Mouse (Mus musculus): ENCODE results near the gene Ndufa4l2. TPM values are rescaled to one million over a fixed set of nuclear protein-coding genes. Genes with fewer than 3 reads are reported as not detected.

Gene Ndufa4l2
- polyA plus RNA-seq, 1 experiment from 2014 or later: 17.1 TPM

DNA sequence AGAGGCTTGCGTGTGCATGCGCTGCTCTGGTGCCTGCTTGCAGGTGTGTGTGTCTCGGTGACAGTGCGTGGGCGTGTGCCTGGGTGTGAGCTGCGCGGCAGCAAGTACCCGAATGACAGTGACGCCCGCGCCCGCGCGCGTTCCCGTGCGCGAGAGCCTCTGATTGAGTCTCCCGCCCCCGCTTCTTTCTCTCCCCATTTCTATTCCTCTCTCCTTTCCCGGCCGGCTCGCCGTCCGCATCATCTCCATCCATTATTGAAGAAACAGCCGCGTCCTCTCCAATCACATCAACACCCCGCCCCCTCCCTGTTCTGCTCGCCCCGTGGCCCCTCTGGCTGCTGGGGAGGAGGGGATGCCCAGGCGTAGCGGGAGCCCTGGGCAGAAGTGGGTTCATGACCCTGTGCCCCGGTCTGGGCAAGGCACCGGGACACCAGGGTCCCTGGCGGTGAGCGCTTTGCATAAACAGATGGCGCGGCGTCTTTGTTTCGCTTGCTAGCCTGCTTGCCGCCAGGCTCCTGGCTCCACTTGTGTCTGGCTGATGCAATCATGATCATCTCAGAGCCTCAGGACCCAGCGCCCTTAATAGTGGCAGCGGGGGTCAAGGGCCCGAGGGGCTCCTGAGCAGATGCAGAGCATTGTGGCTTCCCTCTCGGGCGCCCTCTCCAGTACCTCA, 3.0 kb upstream of the Ndufa4l2 start:
- WGBS: under 1% methylated on average over 46 of the region's 46 CpGs
- Histone ChIP-seq H3K4me1 (peaks cover 69% of the 10 kb centered on the region), H3K4me2 (replicated peaks) (peak overlapping the region; percentile 95), H3K4me3 (peak overlapping the region; percentile 51), H3K36me3 (no peaks in the 10 kb centered on the region), H3K27ac (replicated peaks) (peak overlapping the region; percentile 99), H3K27me3 (peaks cover 11% of the 10 kb centered on the region; the same call in 1 of the 2 replicates), H3K9me3 (no peaks in the 10 kb centered on the region), H3K9ac (replicated peaks) (peak overlapping the region; percentile 91)
- peak; percentile 5; the same call in 1 of the 2 replicates for ATAC-seq (replicated peaks)

DNA sequence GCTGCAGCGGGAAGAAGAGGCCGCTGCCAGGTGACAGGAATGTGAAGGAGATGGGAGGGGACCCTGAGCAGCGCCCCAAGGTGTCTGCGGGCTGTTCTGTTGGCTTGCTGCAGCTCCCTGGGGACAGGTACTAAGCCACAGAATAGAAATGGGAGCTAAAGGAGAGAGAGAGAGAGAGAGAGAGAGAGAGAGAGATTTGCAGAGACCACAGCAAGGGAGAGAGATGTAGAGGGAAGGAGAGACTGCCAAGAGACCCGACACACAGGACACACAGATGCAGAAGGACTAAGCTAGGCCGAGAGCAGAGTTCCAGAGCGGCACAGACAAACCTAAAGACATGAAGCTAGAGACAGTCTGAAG, 2.5 kb upstream of the Ndufa4l2 start:
- H3K4me1 ChIP-seq: peaks cover 69% of the 10 kb centered on the region
- ATAC-seq (replicated peaks): no peak
- H3K9me3 ChIP-seq: no peaks in the 10 kb centered on the region
- H3K9ac ChIP-seq (replicated peaks): peak overlapping the region; percentile 91
- 5% methylated on average over 7 of the region's 7 CpGs for WGBS
- H3K27ac ChIP-seq (replicated peaks): peak overlapping the region; percentile 99
- H3K4me3 ChIP-seq: peak overlapping the region; percentile 51
- H3K36me3 ChIP-seq: no peaks in the 10 kb centered on the region
- H3K4me2 ChIP-seq (replicated peaks): peak overlapping the region; percentile 95
- peaks cover 11% of the 10 kb centered on the region; the same call in 1 of the 2 replicates for H3K27me3 ChIP-seq

DNA sequence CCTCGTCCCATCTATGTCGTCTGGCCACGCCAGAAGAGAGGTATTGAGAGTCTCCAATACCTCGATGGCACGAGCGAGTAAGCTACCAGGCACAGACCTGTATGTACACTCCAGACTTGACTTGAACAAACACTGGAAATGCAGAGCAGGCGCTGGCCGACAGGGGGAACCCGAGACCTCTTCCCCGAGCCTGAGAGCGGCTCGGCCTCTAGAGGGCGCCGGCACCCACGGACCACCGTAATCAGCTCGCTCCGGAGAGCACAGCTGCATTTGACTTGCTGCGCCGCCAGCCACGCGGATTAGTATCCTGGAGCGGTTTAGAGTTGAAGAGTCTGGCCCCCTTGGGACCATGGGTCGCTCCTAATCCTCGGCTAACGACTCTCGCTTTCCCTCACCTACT, 2.0 kb upstream of the Ndufa4l2 start:
- Histone ChIP-seq H3K4me3 (peak overlapping the region; percentile 51), H3K9ac (replicated peaks) (peak overlapping the region; percentile 91), H3K4me2 (replicated peaks) (peak overlapping the region; percentile 95), H3K36me3 (peaks cover 3% of the 10 kb centered on the region), H3K27me3 (peaks cover 11% of the 10 kb centered on the region; the same call in 1 of the 2 replicates), H3K4me1 (peaks cover 69% of the 10 kb centered on the region), H3K27ac (replicated peaks) (peak overlapping the region; percentile 99), H3K9me3 (no peaks in the 10 kb centered on the region)
- peak; percentile 12 for ATAC-seq (replicated peaks)
- WGBS: under 1% methylated on average over 27 of the region's 27 CpGs

DNA sequence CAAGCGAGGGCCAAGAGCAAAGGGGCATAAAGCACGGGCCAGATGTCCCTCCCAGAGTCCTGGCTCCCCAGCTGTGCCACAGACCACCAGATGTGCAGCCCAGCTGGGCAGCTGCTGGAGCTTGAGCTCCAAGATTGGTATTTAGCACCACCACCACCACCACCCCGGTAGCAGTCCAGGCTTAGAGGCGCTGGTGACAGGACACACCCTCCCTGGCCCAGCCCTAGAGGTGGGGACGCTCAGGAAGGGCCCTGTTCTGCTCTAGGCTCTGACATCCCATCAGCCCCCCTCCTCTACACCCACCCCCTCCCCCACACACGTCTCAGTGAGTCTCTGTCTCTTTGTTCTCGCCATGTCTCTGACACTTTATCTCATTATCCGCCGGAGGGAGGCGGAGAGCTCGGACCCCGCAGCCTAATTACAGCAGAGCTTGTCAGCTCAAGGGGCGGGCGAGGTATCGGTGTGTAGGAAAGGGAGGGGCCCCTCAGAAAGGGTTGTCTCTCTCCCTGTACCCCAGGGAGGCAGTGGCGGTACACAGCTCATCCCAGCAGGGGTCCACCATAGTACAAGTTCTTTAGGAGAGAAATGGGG, 1.2 kb upstream of the Ndufa4l2 start:
- Histone ChIP-seq H3K27ac (replicated peaks) (peak overlapping the region; percentile 99), H3K9me3 (no peaks in the 10 kb centered on the region), H3K36me3 (peaks cover 11% of the 10 kb centered on the region), H3K4me3 (peak overlapping the region; percentile 51), H3K4me1 (peaks cover 61% of the 10 kb centered on the region), H3K4me2 (replicated peaks) (peak overlapping the region; percentile 95), H3K9ac (replicated peaks) (peak overlapping the region; percentile 37; the same call in 1 of the 2 replicates), H3K27me3 (peaks cover 15% of the 10 kb centered on the region; the same call in 1 of the 2 replicates)
- WGBS: 1% methylated on average over 16 of the region's 16 CpGs
- no peak for ATAC-seq (replicated peaks)

DNA sequence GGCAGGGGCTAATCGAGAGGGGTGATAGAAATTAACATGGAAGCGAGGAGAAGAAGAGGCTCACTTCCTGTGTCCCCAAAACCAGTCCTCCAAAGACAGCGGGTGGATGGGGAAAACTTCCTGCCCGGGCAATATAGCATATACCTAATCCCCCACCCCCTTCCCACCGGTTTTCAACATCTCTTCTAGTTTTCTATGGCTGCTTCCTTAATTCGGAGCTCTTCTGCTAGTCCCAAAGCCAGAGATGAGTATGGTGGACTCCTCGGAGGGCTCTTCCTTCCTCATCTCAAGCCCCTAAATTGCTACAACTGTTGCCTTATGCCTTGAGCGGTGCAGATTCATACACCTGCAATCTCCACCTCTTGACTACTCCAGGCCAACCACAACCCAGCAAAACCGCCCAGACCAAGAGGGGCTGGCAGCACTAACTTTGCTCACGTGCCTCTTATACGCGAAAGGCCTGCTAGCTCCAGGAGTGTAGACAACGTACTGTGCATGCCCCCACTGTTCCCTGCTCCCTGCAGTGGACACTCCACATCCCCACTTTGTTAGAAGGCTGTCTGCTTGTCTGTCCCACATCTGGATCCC, 562 bp upstream of the Ndufa4l2 start:
- ATAC-seq (replicated peaks): no peak
- no peak overlapping the region for H3K27ac ChIP-seq (replicated peaks)
- peaks cover 15% of the 10 kb centered on the region; the same call in 1 of the 2 replicates for H3K27me3 ChIP-seq
- 12% methylated on average over 13 of the region's 13 CpGs for WGBS
- no peak overlapping the region for H3K4me3 ChIP-seq
- H3K9ac ChIP-seq (replicated peaks): no peak overlapping the region
- H3K4me1 ChIP-seq: peaks cover 55% of the 10 kb centered on the region
- peak overlapping the region; percentile 95 for H3K4me2 ChIP-seq (replicated peaks)
- H3K9me3 ChIP-seq: no peaks in the 10 kb centered on the region
- peaks cover 11% of the 10 kb centered on the region for H3K36me3 ChIP-seq

DNA sequence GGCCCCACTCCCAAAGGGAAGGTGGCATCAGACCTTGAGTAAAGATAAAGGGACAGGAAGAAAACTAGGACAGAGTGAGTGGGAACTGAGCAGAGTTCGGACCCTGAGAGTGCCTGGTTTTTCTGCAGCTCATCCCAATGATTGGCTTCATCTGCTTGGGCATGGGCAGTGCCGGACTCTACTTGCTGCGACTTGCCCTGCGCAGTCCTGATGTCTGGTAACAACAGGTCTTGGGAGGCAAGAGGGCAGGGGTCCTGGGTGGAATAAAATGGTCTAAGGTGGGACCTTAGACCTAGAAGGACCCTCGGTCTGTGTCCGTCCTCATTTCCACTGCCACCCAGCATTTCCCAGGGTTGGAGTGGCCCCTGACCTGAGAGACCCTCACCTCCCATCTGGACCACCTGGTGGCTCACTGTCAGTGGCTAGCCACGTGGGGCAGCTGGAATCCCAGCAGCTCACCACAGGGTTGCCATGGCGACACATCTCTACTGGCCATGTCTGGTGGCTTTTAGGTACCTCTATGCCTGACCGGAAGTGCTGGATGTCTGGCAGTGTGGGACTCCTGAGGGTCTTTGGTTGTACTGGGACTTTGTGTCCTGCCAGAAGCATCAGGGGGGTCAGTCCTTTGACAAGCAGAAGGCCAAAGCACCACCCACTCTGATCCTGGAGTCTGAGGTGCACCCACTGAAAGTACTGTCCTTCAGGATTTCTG, 660 bp downstream of the Ndufa4l2 start:
- H3K4me1 ChIP-seq: peaks cover 42% of the 10 kb centered on the region
- H3K4me2 ChIP-seq (replicated peaks): no peak overlapping the region
- WGBS: 32% methylated on average over 9 of the region's 9 CpGs
- ATAC-seq (replicated peaks): no peak
- no peak overlapping the region for H3K27ac ChIP-seq (replicated peaks)
- H3K36me3 ChIP-seq: peaks cover 11% of the 10 kb centered on the region
- H3K4me3 ChIP-seq: no peak overlapping the region
- peaks cover 15% of the 10 kb centered on the region; the same call in 1 of the 2 replicates for H3K27me3 ChIP-seq
- no peak overlapping the region for H3K9ac ChIP-seq (replicated peaks)
- no peaks in the 10 kb centered on the region for H3K9me3 ChIP-seq

DNA sequence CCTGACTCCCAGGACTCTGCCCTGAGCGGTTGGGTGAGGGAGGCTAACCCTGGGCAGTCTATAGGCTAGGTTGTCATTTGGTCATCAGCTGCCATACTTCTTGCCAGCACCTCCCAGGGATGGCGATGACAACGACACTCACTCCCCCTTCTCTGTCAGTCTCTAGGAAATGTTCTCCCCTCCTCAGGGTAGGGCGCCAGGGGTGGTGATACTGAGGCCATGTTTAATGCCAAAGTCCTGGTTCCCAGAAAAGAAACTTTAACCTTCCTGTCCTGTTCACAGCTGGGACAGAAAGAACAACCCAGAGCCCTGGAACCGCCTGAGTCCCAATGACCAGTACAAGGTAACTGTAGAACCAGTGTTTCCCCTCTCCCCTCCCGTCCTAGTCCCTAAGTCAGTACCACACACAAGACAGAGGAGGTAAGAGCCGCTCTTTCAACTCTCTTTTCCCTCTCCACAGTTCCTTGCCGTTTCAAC, 1.3 kb downstream of the Ndufa4l2 start:
- peaks cover 15% of the 10 kb centered on the region; the same call in 1 of the 2 replicates for H3K27me3 ChIP-seq
- H3K9ac ChIP-seq (replicated peaks): no peak overlapping the region
- no peak for ATAC-seq (replicated peaks)
- peaks cover 42% of the 10 kb centered on the region for H3K4me1 ChIP-seq
- no peaks in the 10 kb centered on the region for H3K9me3 ChIP-seq
- H3K27ac ChIP-seq (replicated peaks): no peak overlapping the region
- peaks cover 11% of the 10 kb centered on the region for H3K36me3 ChIP-seq
- H3K4me3 ChIP-seq: no peak overlapping the region
- 25% methylated on average over 8 of the region's 8 CpGs for WGBS
- no peak overlapping the region for H3K4me2 ChIP-seq (replicated peaks)

DNA sequence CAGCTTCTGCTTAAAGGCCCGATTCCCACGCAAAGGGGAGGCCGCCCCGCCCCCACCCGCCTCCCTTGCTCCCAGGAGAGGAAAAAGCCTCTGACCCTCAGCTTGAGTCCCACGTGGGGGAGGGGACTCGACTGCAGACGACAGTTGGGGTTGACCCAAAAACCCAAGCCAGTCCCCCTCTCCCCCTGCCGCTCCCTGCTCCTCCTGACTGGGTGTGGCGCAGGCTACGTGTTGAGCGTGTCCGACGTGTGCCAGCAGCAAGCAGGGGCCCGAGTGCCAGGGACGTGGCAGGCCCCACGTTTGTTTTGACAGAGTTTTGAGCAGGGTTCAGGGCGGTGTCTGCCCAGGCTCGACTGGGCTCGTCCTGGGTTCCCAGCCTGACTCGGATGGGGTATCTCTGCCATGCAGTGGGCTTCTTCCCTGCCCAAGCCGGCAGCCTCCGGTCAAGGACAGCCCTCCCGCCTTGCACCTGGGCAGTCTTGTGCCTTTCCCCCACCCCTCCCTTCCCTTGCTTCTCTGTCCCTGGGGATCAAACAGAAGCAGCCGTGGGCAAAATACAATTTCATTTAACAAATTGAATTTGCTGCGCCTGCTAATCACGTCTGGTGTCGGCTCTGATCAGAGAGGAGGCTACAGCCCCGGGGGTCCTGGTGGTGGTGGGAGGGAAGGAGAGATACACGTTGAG, 2.0 kb downstream of the Ndufa4l2 start:
- ATAC-seq (replicated peaks): no peak
- no peak overlapping the region for H3K4me2 ChIP-seq (replicated peaks)
- whole genome bisulfite sequencing: 12% methylated on average over 30 of the region's 30 CpGs
- H3K9ac ChIP-seq (replicated peaks): no peak overlapping the region
- H3K4me1 ChIP-seq: peaks cover 42% of the 10 kb centered on the region
- H3K36me3 ChIP-seq: peaks cover 11% of the 10 kb centered on the region
- no peak overlapping the region for H3K27ac ChIP-seq (replicated peaks)
- H3K4me3 ChIP-seq: no peak overlapping the region
- H3K27me3 ChIP-seq: peaks cover 15% of the 10 kb centered on the region; the same call in 1 of the 2 replicates
- H3K9me3 ChIP-seq: no peaks in the 10 kb centered on the region

DNA sequence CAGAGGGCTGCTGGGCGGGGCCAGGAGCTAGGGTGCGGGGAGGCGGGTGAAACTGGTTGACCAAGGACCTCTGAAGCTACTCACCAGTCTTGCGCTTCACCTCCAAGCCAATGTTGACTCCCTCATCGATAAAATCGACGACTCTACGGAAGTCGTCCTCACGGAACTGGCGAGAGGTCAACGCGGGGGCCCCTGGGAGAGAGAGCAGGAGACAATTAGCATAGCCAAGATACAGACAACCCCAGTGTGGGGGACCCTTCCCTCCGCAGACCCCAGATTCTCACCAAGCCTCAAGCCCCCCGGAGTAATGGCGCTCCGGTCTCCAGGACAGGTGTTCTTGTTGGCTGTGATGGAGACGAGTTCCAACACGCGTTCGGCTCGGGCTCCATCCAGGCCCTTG, 3.2 kb downstream of the Ndufa4l2 start:
- no peak overlapping the region for H3K4me3 ChIP-seq
- H3K4me2 ChIP-seq (replicated peaks): no peak overlapping the region
- ATAC-seq (replicated peaks): no peak
- no peaks in the 10 kb centered on the region for H3K9me3 ChIP-seq
- 95% methylated on average over 22 of the region's 22 CpGs for WGBS
- H3K36me3 ChIP-seq: peaks cover 11% of the 10 kb centered on the region
- peaks cover 15% of the 10 kb centered on the region; the same call in 1 of the 2 replicates for H3K27me3 ChIP-seq
- H3K9ac ChIP-seq (replicated peaks): no peak overlapping the region
- peaks cover 34% of the 10 kb centered on the region for H3K4me1 ChIP-seq
- no peak overlapping the region for H3K27ac ChIP-seq (replicated peaks)

DNA sequence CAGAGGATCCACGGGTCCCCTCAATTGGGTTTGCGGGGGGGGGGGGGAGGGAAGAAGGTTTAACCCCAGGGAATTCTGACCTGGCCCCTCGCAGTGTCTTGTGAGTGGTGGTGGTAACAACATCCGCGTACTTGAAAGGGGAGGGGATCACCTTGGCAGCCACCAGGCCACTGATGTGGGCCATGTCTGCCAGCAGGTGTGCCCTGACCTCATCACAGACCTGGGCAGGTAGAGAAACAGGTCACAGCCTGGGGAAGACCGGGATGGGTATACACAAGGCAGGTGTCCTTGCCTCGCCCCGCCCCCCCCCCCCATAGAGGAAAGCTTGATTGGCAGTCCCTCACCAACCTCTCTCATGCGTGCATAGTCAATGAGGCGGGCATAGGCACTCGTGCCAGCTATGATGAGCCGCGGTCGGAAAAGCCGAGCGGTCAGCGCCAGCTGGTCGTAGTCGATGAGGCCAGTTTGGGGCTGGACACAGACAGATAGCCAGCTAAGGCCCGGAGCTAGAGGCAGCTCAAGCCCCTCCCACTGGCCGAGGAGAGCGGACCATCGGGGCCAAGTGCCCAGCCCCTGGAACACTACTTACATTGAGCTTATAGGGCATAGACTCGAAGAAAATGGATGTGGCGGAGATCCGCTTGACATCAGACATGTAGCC, 4.4 kb downstream of the Ndufa4l2 start:
- H3K4me3 ChIP-seq: no peak overlapping the region
- 97% methylated on average over 25 of the region's 26 CpGs for WGBS
- H3K4me2 ChIP-seq (replicated peaks): no peak overlapping the region
- no peak overlapping the region for H3K9ac ChIP-seq (replicated peaks)
- no peak overlapping the region for H3K27ac ChIP-seq (replicated peaks)
- H3K27me3 ChIP-seq: peaks cover 15% of the 10 kb centered on the region; the same call in 1 of the 2 replicates
- H3K36me3 ChIP-seq: peaks cover 11% of the 10 kb centered on the region
- H3K9me3 ChIP-seq: no peaks in the 10 kb centered on the region
- ATAC-seq (replicated peaks): no peak
- H3K4me1 ChIP-seq: peaks cover 22% of the 10 kb centered on the region

Measured in forebrain, embryonic 15.5 days (tissue).